Mouse (Mus musculus) hindbrain, embryonic 15.5 days (tissue): Measurements from ENCODE around the gene Prss22. TPM values are rescaled to one million over a fixed set of nuclear protein-coding genes. Genes with fewer than 3 reads are reported as not detected.

Experiments used
- ATAC-seq: fragments of 200-750 bp; cut with Nextera tagmentation; 2 replicates; pipeline ENCODE4 v1.8.0; 2017; ENCODE audit warnings: low read depth, moderate number of reproducible peaks, moderate TSS enrichment; ENCODE audit not compliant: low FRiP score
- H3K27ac ChIP-seq: fragments of 300-500 bp; sonication (generic); replicated peaks from 2 replicates; pipeline ENCODE4 v1.5.1; 2015; ENCODE audit warnings: mild to moderate bottlenecking, inconsistent platforms
- H3K27me3 ChIP-seq: fragments of 300-500 bp; sonication (generic); 2 replicates; pipeline ENCODE4 v1.6.1; 2015; ENCODE audit warnings: control low read depth, inconsistent platforms
- H3K36me3 ChIP-seq: fragments of 300-500 bp; sonication (generic); 2 replicates; pipeline ENCODE4 v1.6.1; 2015; ENCODE audit warnings: control low read depth, inconsistent platforms
- H3K4me1 ChIP-seq: fragments of 300-500 bp; sonication (generic); replicated peaks from 2 replicates; pipeline ENCODE4 v1.6.1; 2015; ENCODE audit warnings: control low read depth, inconsistent platforms
- H3K4me2 ChIP-seq: fragments of 300-500 bp; sonication (generic); 2 replicates; pipeline ENCODE4 v1.6.1; 2015; ENCODE audit warnings: moderate library complexity, mild to moderate bottlenecking, inconsistent platforms
- H3K4me3 ChIP-seq: fragments of 300-500 bp; sonication (generic); 2 replicates; pipeline ENCODE4 v1.5.1; 2015; ENCODE audit warnings: mild to moderate bottlenecking, inconsistent platforms
- H3K9ac ChIP-seq: fragments of 300-500 bp; sonication (generic); 2 replicates; pipeline ENCODE4 v1.6.1; 2015; ENCODE audit warnings: inconsistent platforms
- H3K9me3 ChIP-seq: fragments of 300-500 bp; sonication (generic); 2 replicates; pipeline ENCODE4 v1.6.1; 2016; ENCODE audit warnings: control low read depth, inconsistent platforms
- WGBS: fragments of 180-500 bp; shearing (Covaris S2); methylation state at CpG from one replicate; pipeline ENCODE4 v1.1.7; 2015; 5-methylcytosine and 5-hydroxymethylcytosine counted together
- polyA plus RNA-seq: library from polyadenylated mRNA; unstranded; fragments of >200 nt; fragmentation: Nextera tagmentation; extraction: Ambion mirVana; gene quantifications from 2 replicates; pipeline ENCODE4 v1.2.1, GENCODE M21; 2015

The Prss22 gene
- polyA plus RNA-seq, 1 experiment from 2014 or later, result not detected

DNA sequence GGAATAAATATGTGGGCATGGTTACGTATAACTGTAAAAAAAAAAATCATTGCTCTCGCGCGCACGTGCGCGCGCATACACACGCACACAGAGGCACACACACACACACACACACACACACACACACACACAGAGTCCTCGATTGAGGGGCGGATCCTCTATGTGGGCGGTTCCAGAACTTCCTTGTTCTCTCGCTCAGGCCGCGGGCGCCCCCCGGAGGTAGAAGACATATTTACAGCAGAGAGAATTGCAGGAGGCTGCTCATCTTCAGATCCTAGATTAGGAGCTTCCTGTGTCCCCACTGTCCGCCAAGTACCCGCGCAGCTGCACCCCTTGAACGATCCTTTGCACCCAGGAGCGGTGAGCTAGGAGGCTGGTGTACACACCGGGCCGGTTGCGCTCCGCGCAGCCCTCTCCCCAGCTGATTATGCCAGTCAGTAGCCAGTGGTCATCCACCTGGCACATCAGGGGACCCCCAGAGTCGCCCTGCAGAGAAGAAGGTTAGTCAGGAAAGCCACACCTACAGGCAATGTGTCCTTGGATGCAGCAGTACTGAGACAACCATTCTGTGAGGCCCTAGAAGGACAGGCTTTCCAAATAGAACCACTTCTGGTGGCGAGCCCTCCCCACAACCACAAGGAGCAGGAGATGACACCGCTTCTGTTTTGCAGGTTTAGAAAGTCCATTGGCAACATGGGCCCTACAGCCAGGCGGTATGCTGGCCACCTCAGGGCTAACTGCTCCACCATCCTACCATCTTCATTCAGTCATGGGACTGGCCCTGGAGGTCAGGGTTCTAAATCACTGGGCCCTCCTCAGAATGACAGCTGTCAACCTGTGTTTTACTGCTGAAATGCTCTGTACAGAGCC is 4.1 kb downstream of the Prss22 start:
- H3K27ac ChIP-seq, result peak overlapping the region; percentile 54; the same call in 1 of the 2 replicates

DNA sequence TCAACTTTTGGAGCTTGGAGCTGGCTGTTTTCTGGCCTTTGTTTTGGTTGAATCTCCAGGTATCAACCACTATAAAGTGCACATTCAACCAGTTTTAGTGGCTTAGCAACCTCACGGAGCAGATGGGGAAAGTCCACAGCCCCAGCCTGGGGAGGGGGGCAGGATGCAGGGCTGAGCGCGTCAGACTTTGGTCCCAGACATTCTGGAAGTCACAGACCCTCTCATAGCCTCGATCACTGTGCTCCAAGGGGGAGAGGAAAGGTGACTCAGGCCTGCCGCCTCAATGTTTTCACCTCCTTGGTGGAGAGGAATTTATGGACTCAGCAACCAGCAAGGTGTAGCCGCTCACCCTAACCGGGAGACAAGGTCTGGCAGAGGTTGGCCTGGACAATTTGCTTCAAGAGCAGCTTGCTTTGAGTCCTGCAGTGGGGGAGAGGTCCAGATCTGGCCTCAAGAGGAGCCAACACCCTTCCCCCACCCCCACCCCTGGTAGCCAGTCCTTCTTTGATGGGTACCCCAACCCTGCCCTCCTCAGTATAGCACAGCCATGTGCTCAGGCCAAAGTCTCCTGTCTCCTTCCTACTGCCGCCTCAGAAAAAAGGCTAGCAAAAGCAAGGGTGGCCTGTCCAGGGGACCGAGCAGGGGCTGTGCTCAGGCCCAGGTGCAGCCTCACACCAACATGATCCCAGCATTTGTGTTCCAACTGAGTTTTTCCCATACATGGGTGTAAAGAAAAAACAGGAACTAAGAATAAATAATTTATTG is 4.9 kb downstream of the Prss22 start:
- peak overlapping the region; percentile 54; the same call in 1 of the 2 replicates for H3K27ac ChIP-seq

More for the DNA sequence above, 4.1 kb downstream of the Prss22 start:
- Histone ChIP-seq H3K36me3 (no peaks in the 10 kb centered on the region), H3K27me3 (no peaks in the 10 kb centered on the region), H3K4me1 (peaks cover 12% of the 10 kb centered on the region), H3K4me3 (peak overlapping the region; percentile 33), H3K9me3 (no peaks in the 10 kb centered on the region), H3K9ac (peak overlapping the region; percentile 47), H3K4me2 (peak overlapping the region; percentile 63)
- 10% methylated on average over 31 of the region's 31 CpGs for WGBS
- ATAC-seq, result peak; percentile 86

GRCm38 (mm10) chr17:23989802-23990201 is 8.1 kb downstream of the Prss22 start:
- Histone ChIP-seq H3K27me3 (no peaks in the 10 kb centered on the region), H3K36me3 (no peaks in the 10 kb centered on the region), H3K27ac (no peak overlapping the region), H3K9me3 (no peaks in the 10 kb centered on the region), H3K4me3 (no peak overlapping the region), H3K9ac (no peak overlapping the region), H3K4me2 (no peak overlapping the region), H3K4me1 (peaks cover 12% of the 10 kb centered on the region)
- 42% methylated on average over 2 of the region's 2 CpGs for whole genome bisulfite sequencing
- no peak for ATAC-seq

More for the DNA sequence above, 4.9 kb downstream of the Prss22 start:
- ATAC-seq, result peak; percentile 87
- peaks cover 12% of the 10 kb centered on the region for H3K4me1 ChIP-seq
- H3K9me3 ChIP-seq, result no peaks in the 10 kb centered on the region
- H3K4me2 ChIP-seq, result peak overlapping the region; percentile 63
- 73% methylated on average over 9 of the region's 9 CpGs for WGBS
- H3K4me3 ChIP-seq, result peak overlapping the region; percentile 33
- H3K9ac ChIP-seq, result no peak overlapping the region
- no peaks in the 10 kb centered on the region for H3K36me3 ChIP-seq
- H3K27me3 ChIP-seq, result no peaks in the 10 kb centered on the region

GRCm38 (mm10) chr17:23984989-23985388 is 12.9 kb downstream of the Prss22 start:
- 80% methylated on average over 1 of the region's 1 CpGs for WGBS
- no peak overlapping the region for H3K9ac ChIP-seq
- no peak overlapping the region for H3K4me3 ChIP-seq
- H3K4me2 ChIP-seq, result no peak overlapping the region
- no peak for ATAC-seq
- H3K27me3 ChIP-seq, result no peaks in the 10 kb centered on the region
- no peaks in the 10 kb centered on the region for H3K36me3 ChIP-seq
- no peaks in the 10 kb centered on the region for H3K9me3 ChIP-seq
- H3K4me1 ChIP-seq, result no peaks in the 10 kb centered on the region
- H3K27ac ChIP-seq, result no peak overlapping the region

DNA sequence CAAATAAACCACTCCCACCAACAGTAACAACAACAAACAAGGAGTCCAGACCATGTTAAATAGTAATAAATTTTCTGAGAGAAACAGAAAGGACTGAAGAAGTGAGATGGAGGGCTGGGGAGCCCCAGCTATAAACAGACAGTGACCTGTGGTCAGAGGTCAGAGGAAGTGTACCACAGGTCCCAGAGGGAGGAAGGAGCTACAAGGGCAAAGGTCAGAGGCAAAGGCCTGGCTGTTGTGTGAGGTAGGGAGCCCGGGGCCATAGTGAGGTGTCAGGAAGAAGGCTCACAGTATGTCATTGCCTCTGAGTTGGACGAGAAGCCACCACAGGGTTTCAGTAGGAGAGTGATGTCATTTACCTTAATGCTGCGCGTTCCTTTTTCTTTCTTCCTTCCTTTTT is 15.0 kb downstream of the Prss22 start:
- Histone ChIP-seq H3K4me2 (no peak overlapping the region), H3K9ac (no peak overlapping the region), H3K27me3 (no peaks in the 10 kb centered on the region), H3K36me3 (no peaks in the 10 kb centered on the region), H3K4me3 (no peak overlapping the region), H3K4me1 (no peaks in the 10 kb centered on the region), H3K9me3 (no peaks in the 10 kb centered on the region), H3K27ac (no peak overlapping the region)
- ATAC-seq, result no peak
- 59% methylated on average over 4 of the region's 4 CpGs for WGBS

DNA sequence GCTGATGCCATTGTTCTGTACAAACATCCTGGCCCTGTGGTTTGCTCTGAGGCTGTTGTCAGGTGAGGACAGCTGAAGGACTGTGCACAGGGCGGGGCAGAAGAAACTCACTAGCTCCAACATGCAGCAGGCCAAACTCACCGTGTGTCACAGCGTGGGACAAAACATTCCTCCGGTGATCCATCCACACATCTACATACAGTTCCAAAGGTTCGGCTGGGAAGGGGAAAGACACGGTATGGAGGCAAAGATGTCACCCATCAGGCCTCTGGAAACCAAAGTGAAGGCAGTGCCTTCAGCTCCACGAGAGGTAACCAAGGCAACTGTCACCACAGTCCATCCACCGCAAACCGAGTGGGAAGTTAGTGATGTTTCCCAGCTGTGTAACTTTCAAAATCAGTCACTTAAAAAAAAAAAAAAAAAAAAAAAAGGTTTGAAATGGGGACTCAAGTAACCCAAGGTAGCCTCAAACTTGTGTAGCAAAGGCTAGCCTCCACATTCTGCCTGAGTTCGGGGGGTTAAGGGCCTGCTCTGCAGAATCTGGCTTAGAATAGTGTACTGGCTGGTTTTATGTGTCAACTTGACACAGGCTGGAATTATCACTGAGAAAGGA is 17.5 kb downstream of the Prss22 start, which contains the start of gene Prss30:
TSS of gene Prss30 (minus strand) at position 270 of the 613 bp plus-strand sequence.
- Histone ChIP-seq H3K9ac (no peak within 1 kb of the TSS), H3K36me3 (no peaks in the 10 kb centered on the region), H3K27ac (no peak within 1 kb of the TSS), H3K4me1 (no peaks in the 10 kb centered on the region), H3K27me3 (no peaks in the 10 kb centered on the region), H3K9me3 (no peaks in the 10 kb centered on the region), H3K4me3 (no peak within 1 kb of the TSS), H3K4me2 (no peak within 1 kb of the TSS)
- 79% methylated on average over 10 of the region's 10 CpGs for WGBS
- ATAC-seq, result no peak

DNA sequence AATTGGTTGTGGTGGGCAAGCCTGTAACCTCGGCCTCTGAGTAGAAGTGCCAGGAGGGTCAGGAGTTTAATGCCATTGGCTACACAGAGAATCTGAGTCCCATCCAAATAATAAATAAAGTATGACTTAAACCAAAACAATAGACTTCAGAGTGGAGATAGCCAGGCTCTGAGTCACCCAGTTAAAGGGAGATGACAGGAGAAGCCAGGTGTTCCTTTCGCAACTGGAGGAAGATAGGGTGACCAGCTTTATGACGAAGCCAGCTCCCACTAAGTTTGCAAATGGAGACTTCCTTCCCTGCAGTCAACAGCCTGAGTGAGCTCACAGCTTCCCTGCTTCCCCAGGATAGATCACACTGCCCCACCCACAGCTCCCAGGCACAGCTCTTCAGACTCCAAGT is 18.4 kb downstream of the Prss22 start:
- no peak for ATAC-seq
- H3K9me3 ChIP-seq, result no peaks in the 10 kb centered on the region
- no peak overlapping the region for H3K4me2 ChIP-seq
- no peaks in the 10 kb centered on the region for H3K27me3 ChIP-seq
- 78% methylated on average over 3 of the region's 3 CpGs for WGBS
- H3K9ac ChIP-seq, result no peak overlapping the region
- H3K36me3 ChIP-seq, result no peaks in the 10 kb centered on the region
- H3K27ac ChIP-seq, result no peak overlapping the region
- no peak overlapping the region for H3K4me3 ChIP-seq
- H3K4me1 ChIP-seq, result no peaks in the 10 kb centered on the region

GRCm38 (mm10) chr17:23976665-23977064 is 21.2 kb downstream of the Prss22 start:
- WGBS, result 87% methylated on average over 4 of the region's 4 CpGs
- Histone ChIP-seq H3K4me3 (no peak overlapping the region), H3K27ac (no peak overlapping the region), H3K9me3 (no peaks in the 10 kb centered on the region), H3K4me2 (no peak overlapping the region), H3K27me3 (no peaks in the 10 kb centered on the region), H3K9ac (no peak overlapping the region), H3K4me1 (no peaks in the 10 kb centered on the region), H3K36me3 (no peaks in the 10 kb centered on the region)
- ATAC-seq, result no peak

- Histone ChIP-seq H3K9me3 (no peaks in the 10 kb centered on the region), H3K4me3 (no peak overlapping the region), H3K27ac (no peak overlapping the region), H3K4me2 (no peak overlapping the region), H3K36me3 (no peaks in the 10 kb centered on the region), H3K27me3 (no peaks in the 10 kb centered on the region), H3K4me1 (no peaks in the 10 kb centered on the region), H3K9ac (no peak overlapping the region)
- ATAC-seq, result no peak
- 85% methylated on average over 9 of the region's 9 CpGs for WGBS
Measured at GRCm38 (mm10) chr17:23971315-23971714, 26.6 kb downstream of the Prss22 start.

DNA sequence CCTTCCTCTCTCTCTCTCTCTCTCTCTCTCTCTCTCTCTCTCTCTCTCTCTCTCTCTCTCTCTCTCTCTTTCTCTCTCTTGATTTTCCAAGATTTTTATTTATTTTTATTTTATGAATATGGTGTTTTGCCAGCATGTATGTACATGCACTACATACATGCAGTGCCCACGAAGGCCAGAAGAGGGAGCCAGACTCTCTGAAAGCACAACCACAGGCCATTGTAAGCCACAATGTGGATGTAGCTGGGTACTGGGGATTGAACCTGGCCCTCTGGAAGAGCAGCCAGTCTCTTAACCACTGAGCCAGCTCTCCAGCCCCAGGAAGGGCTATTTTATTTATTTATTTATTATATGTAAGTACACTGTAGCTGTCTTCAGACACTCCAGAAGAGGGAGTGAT is 28.7 kb downstream of the Prss22 start:
- 0% methylated on average over 1 of the region's 1 CpGs for WGBS
- no peak for ATAC-seq
- Histone ChIP-seq H3K4me3 (no peak overlapping the region), H3K4me1 (0 out of 2 replicates have a peak, but pooled peaks cover 5% of the 10 kb centered on the region), H3K4me2 (no peak overlapping the region), H3K27me3 (no peaks in the 10 kb centered on the region), H3K36me3 (no peaks in the 10 kb centered on the region), H3K9ac (no peak overlapping the region), H3K9me3 (no peaks in the 10 kb centered on the region), H3K27ac (no peak overlapping the region)

DNA sequence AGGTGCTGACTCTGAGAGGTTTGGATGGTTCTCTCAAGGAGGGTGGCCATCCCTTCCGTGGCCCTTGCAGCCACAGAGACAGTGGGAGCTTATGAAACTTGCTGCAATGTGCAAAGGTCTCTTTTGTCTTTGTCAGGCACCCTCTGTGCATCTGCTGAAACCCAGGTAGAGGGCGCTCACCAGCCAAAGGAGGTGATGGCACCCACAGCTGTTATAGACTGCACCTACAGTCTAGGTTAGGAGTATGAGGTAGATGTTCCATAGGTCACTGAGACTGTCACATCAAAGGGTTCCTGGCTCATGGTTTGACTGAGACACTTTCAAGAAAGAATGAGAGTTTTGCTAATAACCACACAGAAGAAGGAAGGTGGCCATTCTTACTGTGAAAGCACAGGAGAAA is 29.1 kb downstream of the Prss22 start:
- no peak for ATAC-seq
- no peak overlapping the region for H3K9ac ChIP-seq
- H3K27ac ChIP-seq, result no peak overlapping the region
- no peak overlapping the region for H3K4me2 ChIP-seq
- H3K9me3 ChIP-seq, result no peaks in the 10 kb centered on the region
- no peaks in the 10 kb centered on the region for H3K27me3 ChIP-seq
- H3K4me3 ChIP-seq, result no peak overlapping the region
- 56% methylated on average over 2 of the region's 2 CpGs for WGBS
- 0 out of 2 replicates have a peak, but pooled peaks cover 5% of the 10 kb centered on the region for H3K4me1 ChIP-seq
- H3K36me3 ChIP-seq, result no peaks in the 10 kb centered on the region
